Mouse (Mus musculus) G1E (cell line): ENCODE data around the gene 4930435E12Rik.

Experiments used
- CTCF ChIP-seq: IDR thresholded peaks from 2 replicates; pipeline ENCODE4 v1.5.1; 2012; ENCODE audit warnings: low read depth, low read length, inconsistent platforms, mixed read lengths
- POLR2AphosphoS5 ChIP-seq: IDR thresholded peaks from 2 replicates; pipeline ENCODE4 v1.6.1; 2012; ENCODE audit warnings: low read depth, low read length, inconsistent platforms; ENCODE audit not compliant: insufficient replicate concordance
- TAL1 ChIP-seq: conservative IDR thresholded peaks from 2 replicates; pipeline ENCODE4 v1.6.1; 2012; ENCODE audit warnings: low read depth, low read length, inconsistent platforms, mixed read lengths

- TF ChIP-seq CTCF (no peak), TAL1 (no peak), POLR2AphosphoS5 (no peak)
These were observed 59.0 kb downstream of the 4930435E12Rik start for GRCm38 (mm10) chr16:38769529-38769928.
